Mouse (Mus musculus) spleen, adult 2 months (tissue): ENCODE data around the gene Fyn. TPM values are rescaled to one million over a fixed set of nuclear protein-coding genes. Genes with fewer than 3 reads are reported as not detected.
A peak's percentile ranks its signal among the peaks of the same experiment; 100 is the strongest.

Experiments
- DNase-seq, 2 experiments: peaks; one replicate each; pipeline versions ENCODE4 v3.0.0 to v3.0.0-alpha.2; 2012 to 2021; ENCODE audit warnings: low spot score in 2 of 2, low read depth in 1 of 2
- H3K27ac ChIP-seq: fragments of 200-500 bp; 2 replicates; pipeline ENCODE4 v1.5.1; 2012; ENCODE audit warnings: low read length, inconsistent platforms; ENCODE audit not compliant: insufficient read depth
- H3K27me3 ChIP-seq: fragments of 200-500 bp; 2 replicates; pipeline ENCODE4 v1.6.1; 2012; ENCODE audit warnings: mild to moderate bottlenecking, moderate library complexity, low read length, inconsistent platforms; ENCODE audit not compliant: control insufficient read depth, insufficient read depth
- H3K36me3 ChIP-seq: fragments of 200-500 bp; 2 replicates; pipeline ENCODE4 v1.6.1; 2012; ENCODE audit warnings: mild to moderate bottlenecking, low read length, inconsistent platforms; ENCODE audit not compliant: control insufficient read depth, insufficient read depth
- H3K4me1 ChIP-seq: fragments of 200-500 bp; 2 replicates; pipeline ENCODE4 v1.6.1; 2011; ENCODE audit warnings: inconsistent platforms; ENCODE audit not compliant: control insufficient read depth, insufficient read depth, insufficient read length
- H3K4me3 ChIP-seq: fragments of 200-500 bp; 2 replicates; pipeline ENCODE4 v1.5.1; 2011; ENCODE audit warnings: mild to moderate bottlenecking, inconsistent platforms; ENCODE audit not compliant: insufficient read depth, insufficient read length; ENCODE audit errors: extremely low read depth
- CTCF ChIP-seq: fragments of 200-500 bp; IDR thresholded peaks from 2 replicates; pipeline ENCODE4 v1.5.1; 2011; ENCODE audit warnings: mild to moderate bottlenecking, inconsistent platforms; ENCODE audit not compliant: insufficient read depth, insufficient read length, insufficient replicate concordance; ENCODE audit errors: extremely low read depth
- POLR2A ChIP-seq: fragments of 200-500 bp; IDR thresholded peaks from 2 replicates; pipeline ENCODE4 v1.6.1; 2011; ENCODE audit warnings: low read depth, low read length, inconsistent platforms
- WGBS: fragments of 180-500 bp; shearing (Covaris S2); methylation state at CpG from one replicate; pipeline ENCODE4 v1.1.7; 2018; 5-methylcytosine and 5-hydroxymethylcytosine counted together
- polyA plus RNA-seq: library from polyadenylated mRNA; depleted of rRNA; stranded (reverse); fragments of >200 nt; gene quantifications from 2 replicates; pipeline ENCODE4 v1.2.3, GENCODE M21; 2012

The Fyn gene
- polyA plus RNA-seq, 1 experiment, result 38.0 TPM

DNA sequence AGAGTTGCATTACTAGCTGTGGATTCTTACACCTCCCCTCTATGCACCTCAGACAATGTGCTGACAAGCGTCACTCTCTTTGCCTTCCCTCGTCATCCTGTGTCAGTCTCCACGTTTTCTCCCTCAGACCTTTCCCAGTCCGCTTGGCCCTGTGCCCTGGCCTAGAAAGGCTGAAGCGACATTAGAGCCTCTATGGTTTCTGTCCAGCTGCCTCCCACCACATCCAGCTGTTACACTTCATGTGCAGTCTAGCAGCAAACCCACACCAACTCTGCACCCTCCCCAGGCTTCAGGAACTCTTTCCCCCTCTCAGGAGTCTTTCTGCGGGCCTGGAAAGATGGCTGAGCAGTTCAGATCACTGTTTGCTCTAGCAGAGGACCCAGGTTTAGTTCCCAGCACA is 98.7 kb downstream of the Fyn start:
- WGBS, result 70% methylated on average over 6 of the region's 6 CpGs
- Histone ChIP-seq H3K27ac (no peak overlapping the region), H3K4me1 (peaks cover 6% of the 10 kb centered on the region; the same call in 1 of the 2 replicates), H3K4me3 (no peak overlapping the region), H3K36me3 (no peaks in the 10 kb centered on the region), H3K27me3 (no peaks in the 10 kb centered on the region)
- DNase-seq, result no peak
- TF ChIP-seq CTCF, result no peak
- no peak for TF ChIP-seq POLR2A

DNA sequence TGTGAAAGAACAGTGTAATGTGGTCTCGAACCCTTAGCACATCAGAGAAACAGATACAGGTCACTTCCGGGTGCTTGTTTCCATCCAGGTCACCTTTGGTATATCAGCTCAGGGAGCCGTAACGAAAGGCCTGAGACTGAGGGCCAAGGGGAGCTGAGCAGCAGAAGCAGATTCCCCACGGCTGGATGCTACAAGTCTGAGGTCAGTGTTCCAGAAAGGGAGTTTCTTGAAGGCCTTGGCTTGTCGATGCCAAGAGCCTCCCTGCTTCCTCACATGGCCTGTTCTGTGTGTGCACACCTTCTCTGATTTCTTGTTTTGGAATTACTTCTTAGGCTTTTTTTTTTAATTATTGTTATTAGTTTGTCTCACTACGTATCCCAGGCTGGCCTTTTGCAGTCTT is 99.2 kb downstream of the Fyn start:
- H3K27me3 ChIP-seq, result no peaks in the 10 kb centered on the region
- TF ChIP-seq POLR2A (no peak), CTCF (no peak)
- 87% methylated on average over 7 of the region's 7 CpGs for WGBS
- H3K36me3 ChIP-seq, result no peaks in the 10 kb centered on the region
- H3K27ac ChIP-seq, result no peak overlapping the region
- DNase-seq, result no peak
- H3K4me3 ChIP-seq, result no peak overlapping the region
- H3K4me1 ChIP-seq, result peaks cover 6% of the 10 kb centered on the region; the same call in 1 of the 2 replicates

DNA sequence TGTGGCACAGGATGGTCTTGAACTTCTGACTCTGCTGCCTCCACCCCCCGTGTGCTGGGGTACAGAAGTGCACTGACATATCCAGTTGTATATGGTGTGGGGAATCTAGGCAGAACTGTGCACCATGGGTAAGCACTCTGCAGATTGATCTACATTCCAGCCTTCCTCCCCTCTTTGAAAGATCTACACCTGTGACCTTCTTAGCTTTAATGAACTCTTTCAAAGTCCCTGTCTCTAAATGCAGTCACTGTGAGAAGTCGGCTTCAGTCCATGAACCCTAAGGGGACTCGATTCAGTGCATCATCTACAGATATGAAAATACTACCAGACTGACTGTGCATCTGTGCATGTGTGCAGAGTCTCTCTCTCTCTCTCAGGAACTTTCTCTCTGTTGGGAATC is 99.9 kb downstream of the Fyn start:
- Histone ChIP-seq H3K4me1 (peaks cover 6% of the 10 kb centered on the region; the same call in 1 of the 2 replicates), H3K27me3 (no peaks in the 10 kb centered on the region), H3K36me3 (no peaks in the 10 kb centered on the region), H3K27ac (no peak overlapping the region), H3K4me3 (no peak overlapping the region)
- WGBS, result 74% methylated on average over 3 of the region's 3 CpGs
- TF ChIP-seq CTCF (no peak), POLR2A (no peak)
- no peak for DNase-seq

DNA sequence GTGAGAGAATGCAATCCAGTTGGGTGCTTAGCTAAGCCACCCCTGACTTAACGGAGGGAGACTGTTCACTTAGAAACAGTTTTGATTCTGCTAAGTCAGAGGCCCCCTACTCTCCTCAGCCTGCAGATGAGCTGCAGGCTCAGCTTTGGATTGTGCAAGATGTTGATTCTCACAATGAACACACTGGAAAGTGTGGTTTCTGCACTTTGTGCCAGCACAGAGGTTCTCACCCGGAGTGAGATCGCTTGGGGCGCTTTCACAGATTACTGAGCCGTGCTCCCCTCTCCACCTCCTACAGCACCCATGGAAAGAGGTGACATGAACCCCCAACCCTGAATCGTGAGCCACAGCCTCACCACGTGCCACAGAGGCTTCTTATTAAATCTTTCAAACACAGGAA is 100.7 kb downstream of the Fyn start:
- no peak overlapping the region for H3K4me3 ChIP-seq
- no peak for DNase-seq
- H3K36me3 ChIP-seq, result no peaks in the 10 kb centered on the region
- TF ChIP-seq CTCF, result no peak
- WGBS, result 65% methylated on average over 7 of the region's 7 CpGs
- H3K4me1 ChIP-seq, result peaks cover 6% of the 10 kb centered on the region; the same call in 1 of the 2 replicates
- 0 out of 2 replicates have a peak overlapping the region, but pooled peaks have one; percentile 14 for H3K27ac ChIP-seq
- no peaks in the 10 kb centered on the region for H3K27me3 ChIP-seq

DNA sequence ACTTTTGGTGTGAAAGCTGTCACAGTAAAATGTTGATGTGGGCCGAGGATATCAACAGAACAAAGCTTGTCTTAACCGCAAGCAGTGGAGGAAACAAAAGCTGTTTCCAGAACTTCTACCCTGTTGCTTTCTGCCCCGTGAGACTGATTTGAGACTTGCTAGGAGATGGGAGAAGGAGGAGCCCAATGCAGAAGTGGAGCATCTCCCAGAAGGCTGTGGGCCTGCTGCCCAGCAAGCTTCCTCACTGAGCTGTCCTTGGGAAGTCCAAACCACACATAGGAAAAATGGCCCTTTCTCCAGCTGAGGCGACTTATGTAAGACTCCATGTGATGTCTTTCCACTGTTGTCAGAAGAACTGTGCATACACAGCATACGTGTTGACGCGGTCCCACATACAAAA is 101.7 kb downstream of the Fyn start:
- no peak for DNase-seq

DNA sequence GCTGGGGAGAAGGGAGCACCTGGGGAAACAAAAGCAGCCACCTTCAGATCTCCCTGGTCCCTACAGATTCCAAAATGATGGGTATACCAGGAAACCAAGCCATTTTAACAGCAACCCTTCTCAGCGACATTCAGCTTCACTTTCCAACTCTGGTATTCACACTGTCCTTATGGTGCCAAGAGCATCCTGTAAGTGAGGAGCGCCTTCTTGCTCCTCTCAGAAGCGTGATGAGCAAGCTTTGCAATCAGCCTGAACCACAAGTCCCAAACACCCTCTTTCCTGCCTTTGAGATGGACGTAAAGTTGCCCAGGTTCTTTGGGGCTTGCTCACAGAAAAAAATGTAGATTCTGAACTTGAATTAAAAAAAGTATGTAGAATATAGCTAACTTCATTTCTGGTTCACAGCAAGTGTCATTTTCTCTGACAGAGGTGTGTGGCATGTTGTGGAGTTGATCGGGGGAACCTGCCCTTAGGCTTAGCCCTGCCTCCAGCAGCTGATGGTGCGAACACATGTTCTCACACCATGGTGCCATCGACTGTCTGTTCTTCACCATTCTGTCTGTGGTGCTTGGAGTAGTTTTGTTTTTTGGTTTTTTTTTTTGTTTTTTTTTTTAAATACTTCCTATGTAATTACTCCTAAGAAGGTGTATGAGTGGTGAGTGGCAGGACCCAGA is 102.5 kb downstream of the Fyn start:
- TF ChIP-seq CTCF (no peak), POLR2A (no peak)
- Histone ChIP-seq H3K4me1 (peaks cover 6% of the 10 kb centered on the region; the same call in 1 of the 2 replicates), H3K27ac (0 out of 2 replicates have a peak overlapping the region, but pooled peaks have one; percentile 9), H3K27me3 (no peaks in the 10 kb centered on the region), H3K4me3 (no peak overlapping the region), H3K36me3 (no peaks in the 10 kb centered on the region)
- no peak for DNase-seq
- 80% methylated on average over 7 of the region's 7 CpGs for WGBS

More for the DNA sequence above, 101.7 kb downstream of the Fyn start:
- no peak overlapping the region for H3K4me3 ChIP-seq
- peaks cover 6% of the 10 kb centered on the region; the same call in 1 of the 2 replicates for H3K4me1 ChIP-seq
- TF ChIP-seq POLR2A, result no peak
- no peak for TF ChIP-seq CTCF
- 82% methylated on average over 7 of the region's 7 CpGs for WGBS
- H3K27me3 ChIP-seq, result no peaks in the 10 kb centered on the region
- no peaks in the 10 kb centered on the region for H3K36me3 ChIP-seq
- 0 out of 2 replicates have a peak overlapping the region, but pooled peaks have one; percentile 11 for H3K27ac ChIP-seq

DNA sequence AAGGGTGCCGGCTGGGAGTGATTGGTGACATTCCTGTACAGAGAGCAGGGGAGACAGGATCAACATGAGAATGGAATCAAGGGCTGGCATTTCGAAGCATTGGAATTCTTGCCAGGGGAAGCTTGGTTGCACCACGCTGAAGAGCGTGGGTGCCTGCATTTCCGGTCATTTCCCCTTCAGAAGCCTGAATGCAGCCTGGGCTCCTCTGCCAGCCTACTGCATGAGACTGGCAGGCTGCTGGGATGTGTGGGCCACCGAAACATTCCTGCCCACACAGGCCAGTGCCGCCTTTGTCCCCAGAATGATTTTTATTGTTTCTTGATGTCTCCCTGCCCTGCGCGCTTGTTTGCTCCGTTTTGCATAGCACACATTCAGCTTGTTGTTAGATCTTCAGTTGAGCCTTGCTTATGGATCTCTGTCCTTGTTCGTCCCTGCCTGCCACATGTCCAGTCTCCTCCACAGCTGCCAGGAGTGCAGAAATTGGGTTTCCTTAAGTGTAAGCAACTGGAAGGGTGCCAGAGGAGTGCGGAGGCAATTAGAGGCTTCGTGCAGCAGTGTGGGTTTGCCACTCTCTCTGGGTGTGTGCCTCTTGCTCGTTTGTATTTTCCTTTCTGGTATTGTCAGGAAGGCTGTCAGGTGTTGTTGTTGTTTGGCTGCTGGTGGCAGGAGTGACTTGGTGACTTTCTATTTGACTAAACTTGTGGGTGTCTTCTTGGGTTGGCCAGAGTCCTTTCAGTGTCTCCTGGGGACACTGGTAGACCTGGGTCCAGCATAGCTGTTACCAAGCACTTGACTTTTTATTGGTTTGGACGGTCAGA is 103.3 kb downstream of the Fyn start:
- no peak for DNase-seq
- TF ChIP-seq POLR2A (no peak), CTCF (no peak)
- Histone ChIP-seq H3K27me3 (no peaks in the 10 kb centered on the region), H3K27ac (0 out of 2 replicates have a peak overlapping the region, but pooled peaks have one; percentile 9), H3K4me3 (no peak overlapping the region), H3K36me3 (no peaks in the 10 kb centered on the region), H3K4me1 (peaks cover 6% of the 10 kb centered on the region; the same call in 1 of the 2 replicates)
- WGBS, result 67% methylated on average over 15 of the region's 15 CpGs
